Mouse (Mus musculus): ENCODE results near the gene Elp5.

DNA sequence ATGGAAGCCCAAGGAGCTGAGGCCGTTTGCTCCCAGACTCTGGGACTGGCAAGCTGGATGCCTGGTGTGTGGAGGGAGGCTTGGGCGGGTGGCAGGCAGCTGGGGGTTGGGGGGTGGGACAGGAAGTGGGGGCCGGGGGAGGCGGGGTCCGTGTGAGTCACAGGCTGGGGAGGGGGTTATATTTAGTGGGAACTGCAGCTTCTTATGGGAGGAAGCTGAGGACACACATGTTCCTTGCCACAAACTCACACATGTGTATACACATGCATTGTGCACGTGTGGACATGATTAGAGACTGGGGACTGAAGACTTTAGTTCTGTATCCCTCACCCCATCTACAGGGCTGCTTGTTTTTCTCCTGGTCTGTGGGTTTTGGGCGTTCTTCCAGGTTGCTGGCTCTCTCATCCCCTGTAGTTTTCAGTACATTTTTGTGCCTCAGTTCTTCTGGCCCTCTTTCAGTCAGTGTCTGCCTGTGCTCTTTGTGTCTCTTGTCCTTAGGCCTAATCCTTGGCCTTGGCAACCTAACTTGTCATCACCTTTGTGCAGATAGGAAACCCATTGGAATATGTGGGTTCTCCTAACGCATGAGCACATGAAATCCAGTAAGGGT is 37.8 kb upstream of the Elp5 start:
- no peak; the same call in 1 of the 2 replicates for TF ChIP-seq POLR2A (IDR thresholded peaks at IDR 0.05; ENCODE audit: control insufficient read depth, extremely low read depth, insufficient read depth, low read length, poor library complexity)
- TF ChIP-seq CTCF (IDR thresholded peaks at IDR 0.05; ENCODE audit: borderline replicate concordance, control insufficient read depth, extremely low read depth, insufficient read depth, low read length, poor library complexity), result no peak
